Mouse (Mus musculus) ES-E14 (cell line): ENCODE measurements at regions not wholly inside any gene's neighbourhood (a gene's known extent, or its start where the extent isn't known, plus 50 kb on each side); places are given as distances from the start of the nearest gene placed in this dataset.

Experiments
- CHD2 ChIP-seq: IDR thresholded peaks from 2 replicates; pipeline ENCODE4 v1.6.1; 2014; ENCODE audit warnings: mild to moderate bottlenecking, low read depth, low read length, inconsistent platforms
- HCFC1 ChIP-seq: IDR thresholded peaks from 2 replicates; pipeline ENCODE4 v1.6.1; 2012; ENCODE audit warnings: low read length, inconsistent platforms, borderline replicate concordance; ENCODE audit not compliant: insufficient read depth
- MAFK ChIP-seq: IDR thresholded peaks from 2 replicates; pipeline ENCODE4 v1.6.1; 2014; ENCODE audit warnings: mild to moderate bottlenecking, low read depth, low read length, inconsistent platforms; ENCODE audit not compliant: insufficient read depth
- ZNF384 ChIP-seq: IDR thresholded peaks from 2 replicates; pipeline ENCODE4 v1.6.1; 2012; ENCODE audit warnings: low read depth, low read length, inconsistent platforms

DNA sequence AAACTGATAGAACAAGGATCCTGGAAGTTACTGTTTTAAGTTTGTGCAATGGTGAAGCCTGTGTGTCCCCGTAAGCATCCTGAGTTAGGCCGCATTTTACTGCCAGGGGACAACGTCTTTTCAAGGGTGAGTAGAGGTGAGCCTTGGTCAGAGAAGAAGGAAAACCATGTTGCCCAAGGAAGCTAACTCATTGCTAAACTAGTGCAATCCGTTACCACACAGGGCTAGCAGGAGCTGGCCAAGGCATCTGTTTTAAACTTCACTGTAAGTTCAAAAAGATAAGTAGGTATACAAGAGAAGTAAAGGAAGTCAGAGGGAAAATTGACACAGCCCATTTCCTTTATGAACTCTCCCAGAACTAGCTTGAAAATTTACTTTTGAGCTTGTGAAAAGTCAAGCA, 328.7 kb downstream of the Gpd2 start:
- no peak for TF ChIP-seq ZNF384
- no peak for TF ChIP-seq MAFK
- no peak for TF ChIP-seq HCFC1
- no peak for TF ChIP-seq CHD2
